Mouse (Mus musculus) embryonic fibroblast, embryonic 13.5 days (primary cell): ENCODE measurements at regions not wholly inside any gene's neighbourhood (a gene's known extent, or its start where the extent isn't known, plus 50 kb on each side); places are given as distances from the start of the nearest gene placed in this dataset.

Experiments used
- H3K27ac ChIP-seq: 2 replicates; pipeline ENCODE4 v1.5.1; 2012; ENCODE audit warnings: low read length, control low read depth, inconsistent platforms; ENCODE audit not compliant: insufficient read depth
- H3K4me1 ChIP-seq: 2 replicates; pipeline ENCODE4 v1.6.1; 2011; ENCODE audit warnings: low read length; ENCODE audit not compliant: control insufficient read depth, insufficient read depth
- H3K4me3 ChIP-seq: 2 replicates; pipeline ENCODE4 v1.5.1; 2011; ENCODE audit warnings: mild to moderate bottlenecking, control low read depth, low read length; ENCODE audit not compliant: insufficient read depth
- CTCF ChIP-seq: IDR thresholded peaks from 2 replicates; pipeline ENCODE4 v1.5.1; 2011; ENCODE audit warnings: mild to moderate bottlenecking, control low read depth, low read length, moderate library complexity, borderline replicate concordance; ENCODE audit not compliant: insufficient read depth
- POLR2A ChIP-seq: IDR thresholded peaks from 2 replicates; pipeline ENCODE4 v1.6.1; 2011; ENCODE audit warnings: low read depth, mild to moderate bottlenecking, control low read depth, low read length, moderate library complexity

- H3K27ac ChIP-seq, result no peak overlapping the region
- TF ChIP-seq POLR2A, result no peak
- TF ChIP-seq CTCF, result no peak
Measured at GRCm38 (mm10) chr1:89285041-89285440, 169.6 kb upstream of the Agap1 start.

GRCm38 (mm10) chr1:89287136-89287795 is 167.3 kb upstream of the Agap1 start:
- no peak overlapping the region for H3K4me3 ChIP-seq
- no peak for TF ChIP-seq CTCF
- no peak overlapping the region for H3K27ac ChIP-seq
- no peaks in the 10 kb centered on the region for H3K4me1 ChIP-seq

More at GRCm38 (mm10) chr1:89285041-89285440, 169.6 kb upstream of the Agap1 start:
- H3K4me1 ChIP-seq, result no peaks in the 10 kb centered on the region
- no peak overlapping the region for H3K4me3 ChIP-seq

GRCm38 (mm10) chr1:89288001-89288400 is 166.6 kb upstream of the Agap1 start:
- Histone ChIP-seq H3K4me3 (no peak overlapping the region), H3K4me1 (no peaks in the 10 kb centered on the region), H3K27ac (no peak overlapping the region)
- TF ChIP-seq POLR2A, result no peak

- no peak overlapping the region for H3K27ac ChIP-seq
- H3K4me3 ChIP-seq, result no peak overlapping the region
- TF ChIP-seq CTCF (no peak), POLR2A (no peak)
- no peaks in the 10 kb centered on the region for H3K4me1 ChIP-seq
Measured at GRCm38 (mm10) chr1:89288921-89289320, 165.7 kb upstream of the Agap1 start.

GRCm38 (mm10) chr1:89296691-89297090 is 157.9 kb upstream of the Agap1 start:
- H3K4me3 ChIP-seq, result no peak overlapping the region
- H3K27ac ChIP-seq, result no peak overlapping the region
- TF ChIP-seq POLR2A (no peak), CTCF (no peak)
- H3K4me1 ChIP-seq, result no peaks in the 10 kb centered on the region

- no peak overlapping the region for H3K4me3 ChIP-seq
- TF ChIP-seq POLR2A, result no peak
- no peak overlapping the region for H3K27ac ChIP-seq
- no peaks in the 10 kb centered on the region for H3K4me1 ChIP-seq
Measured at GRCm38 (mm10) chr1:89297766-89298165, 156.8 kb upstream of the Agap1 start.

GRCm38 (mm10) chr1:89301151-89301550 is 153.5 kb upstream of the Agap1 start:
- Histone ChIP-seq H3K4me1 (no peaks in the 10 kb centered on the region), H3K27ac (no peak overlapping the region)
- TF ChIP-seq POLR2A, result no peak
- no peak for TF ChIP-seq CTCF

GRCm38 (mm10) chr1:89302368-89302951 is 152.1 kb upstream of the Agap1 start:
- TF ChIP-seq CTCF (no peak), POLR2A (no peak)
- Histone ChIP-seq H3K4me3 (no peak overlapping the region), H3K27ac (no peak overlapping the region), H3K4me1 (no peaks in the 10 kb centered on the region)

More at GRCm38 (mm10) chr1:89301151-89301550, 153.5 kb upstream of the Agap1 start:
- H3K4me3 ChIP-seq, result no peak overlapping the region

GRCm38 (mm10) chr1:89305171-89305570 is 149.4 kb upstream of the Agap1 start:
- Histone ChIP-seq H3K27ac (no peak overlapping the region), H3K4me1 (no peaks in the 10 kb centered on the region), H3K4me3 (no peak overlapping the region)
- TF ChIP-seq POLR2A (no peak), CTCF (no peak)

GRCm38 (mm10) chr1:89308788-89309187 is 145.8 kb upstream of the Agap1 start:
- H3K4me1 ChIP-seq, result no peaks in the 10 kb centered on the region
- H3K27ac ChIP-seq, result no peak overlapping the region
- TF ChIP-seq CTCF, result no peak
- no peak for TF ChIP-seq POLR2A
- no peak overlapping the region for H3K4me3 ChIP-seq

- no peaks in the 10 kb centered on the region for H3K4me1 ChIP-seq
- TF ChIP-seq POLR2A, result no peak
- no peak for TF ChIP-seq CTCF
- no peak overlapping the region for H3K27ac ChIP-seq
- no peak overlapping the region for H3K4me3 ChIP-seq
Measured at GRCm38 (mm10) chr1:89313064-89313463, 141.5 kb upstream of the Agap1 start.
